Mouse (Mus musculus) CH12.LX (cell line): ENCODE data around the gene Mrpl22.
"Not testable (repeated sequence)": the region's sequence is repeated elsewhere in the genome, so short reads cannot be mapped to it uniquely, and the experiment has no call there.

Experiments used
- CHD2 ChIP-seq: IDR thresholded peaks from 2 replicates; pipeline ENCODE4 v1.6.1; 2011; ENCODE audit warnings: low read length, improper control_type of control experiment
- GABPA ChIP-seq: IDR thresholded peaks from 2 replicates; pipeline ENCODE4 v1.6.1; 2012; ENCODE audit warnings: low read depth, low read length, improper control_type of control experiment, inconsistent platforms; ENCODE audit not compliant: insufficient replicate concordance
- NELFE ChIP-seq: IDR thresholded peaks from 2 replicates; pipeline ENCODE4 v1.6.1; 2011; ENCODE audit warnings: low read depth, low read length, improper control_type of control experiment
- POLR2A ChIP-seq: IDR thresholded peaks from 2 replicates; pipeline ENCODE4 v1.6.1; 2011; ENCODE audit warnings: low read depth, mild to moderate bottlenecking, improper control_type of control experiment, low read length

GRCm38 (mm10) chr11:58215049-58215430 is 43.6 kb downstream of the Mrpl22 start:
- TF ChIP-seq POLR2A = peak; percentile 35; the same call in 1 of the 2 replicates
- TF ChIP-seq CHD2, NELFE, GABPA: not testable (repeated sequence)
